Mouse (Mus musculus) neural tube, embryonic 15.5 days (tissue): ENCODE measurements at regions not wholly inside any gene's neighbourhood (a gene's known extent, or its start where the extent isn't known, plus 50 kb on each side); places are given as distances from the start of the nearest gene placed in this dataset.

Experiments
- ATAC-seq: fragments of 200-750 bp; cut with Nextera tagmentation; 2 replicates; pipeline ENCODE4 v1.8.0; 2017; ENCODE audit warnings: mild to moderate bottlenecking, moderate TSS enrichment, moderate library complexity; ENCODE audit not compliant: low FRiP score
- H3K27ac ChIP-seq: fragments of 300-500 bp; sonication (generic); replicated peaks from 2 replicates; pipeline ENCODE4 v1.5.1; 2015; ENCODE audit warnings: mild to moderate bottlenecking, inconsistent platforms
- H3K27me3 ChIP-seq: fragments of 300-500 bp; sonication (generic); replicated peaks from 2 replicates; pipeline ENCODE4 v1.6.1; 2015; ENCODE audit warnings: inconsistent platforms
- H3K36me3 ChIP-seq: fragments of 300-500 bp; sonication (generic); 2 replicates; pipeline ENCODE4 v1.6.1; 2015; ENCODE audit warnings: inconsistent platforms
- H3K4me1 ChIP-seq: fragments of 300-500 bp; sonication (generic); 2 replicates; pipeline ENCODE4 v1.6.1; 2015; ENCODE audit warnings: inconsistent platforms
- H3K4me2 ChIP-seq: fragments of 300-500 bp; sonication (generic); 2 replicates; pipeline ENCODE4 v1.6.1; 2015; ENCODE audit warnings: inconsistent platforms, mild to moderate bottlenecking, moderate library complexity
- H3K4me3 ChIP-seq: fragments of 300-500 bp; sonication (generic); replicated peaks from 2 replicates; pipeline ENCODE4 v1.5.1; 2015; ENCODE audit warnings: mild to moderate bottlenecking, inconsistent platforms
- H3K9ac ChIP-seq: fragments of 300-500 bp; sonication (generic); replicated peaks from 2 replicates; pipeline ENCODE4 v1.6.1; 2015; ENCODE audit warnings: mild to moderate bottlenecking, inconsistent platforms
- H3K9me3 ChIP-seq: fragments of 300-500 bp; sonication (generic); replicated peaks from 2 replicates; pipeline ENCODE4 v1.6.1; 2016; ENCODE audit warnings: inconsistent platforms
- WGBS: fragments of 180-500 bp; shearing (Covaris S2); methylation state at CpG from one replicate; pipeline ENCODE4 v1.1.7; 2015; ENCODE audit warnings: mixed read lengths; 5-methylcytosine and 5-hydroxymethylcytosine counted together

DNA sequence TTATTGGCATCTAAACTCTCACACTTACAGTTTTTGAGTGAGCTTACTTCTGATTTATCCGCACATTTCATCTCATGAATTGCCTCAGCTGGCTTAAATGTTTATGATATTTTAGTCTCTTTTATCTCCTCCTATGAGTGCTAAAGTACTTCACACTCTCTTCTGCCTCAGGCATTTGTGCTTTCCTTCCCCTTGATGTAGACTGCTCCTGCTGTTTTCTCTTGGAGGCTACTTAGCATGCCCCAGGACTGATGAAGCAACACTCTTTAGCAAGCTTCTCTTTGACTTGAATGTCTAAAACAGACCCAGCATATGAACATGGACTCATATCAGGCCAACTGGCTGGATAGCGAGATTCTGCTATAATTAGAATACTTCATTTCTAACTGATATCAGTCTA, 882.8 kb downstream of the Tecrl start:
- Histone ChIP-seq H3K4me2 (no peak overlapping the region), H3K27ac (no peak overlapping the region), H3K9ac (no peak overlapping the region), H3K9me3 (no peaks in the 10 kb centered on the region), H3K36me3 (no peaks in the 10 kb centered on the region), H3K4me3 (no peak overlapping the region), H3K27me3 (no peaks in the 10 kb centered on the region), H3K4me1 (no peaks in the 10 kb centered on the region)
- WGBS: 86% methylated on average over 2 of the region's 2 CpGs
- no peak for ATAC-seq

- H3K4me2 ChIP-seq: no peak overlapping the region
- no peak for ATAC-seq
- H3K4me1 ChIP-seq: no peaks in the 10 kb centered on the region
- WGBS: 100% methylated on average over 2 of the region's 2 CpGs
- no peak overlapping the region for H3K9ac ChIP-seq
- H3K27ac ChIP-seq: no peak overlapping the region
- H3K27me3 ChIP-seq: no peaks in the 10 kb centered on the region
- no peaks in the 10 kb centered on the region for H3K36me3 ChIP-seq
- no peaks in the 10 kb centered on the region for H3K9me3 ChIP-seq
- no peak overlapping the region for H3K4me3 ChIP-seq
Measured at GRCm38 (mm10) chr5:82464272-82464671, 890.7 kb downstream of the Tecrl start.

DNA sequence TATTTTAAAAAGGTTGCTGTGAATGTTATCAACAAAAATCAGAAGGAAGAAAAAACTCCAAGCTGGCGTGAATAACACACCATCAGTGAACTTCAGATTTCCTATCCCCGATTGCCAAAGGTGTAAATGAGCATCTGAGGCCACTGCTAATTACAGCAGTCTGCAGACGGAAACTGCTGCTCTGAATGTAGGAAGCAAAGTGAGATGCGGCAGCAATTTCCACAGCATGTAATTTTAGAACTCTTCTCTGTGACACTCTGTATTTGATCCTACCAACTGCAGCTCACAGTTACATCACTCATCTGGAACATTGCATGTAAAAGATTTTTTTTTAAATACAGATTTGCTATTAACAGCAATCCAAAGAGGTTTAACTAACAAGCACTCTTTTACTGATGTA, 913.7 kb downstream of the Tecrl start:
- Histone ChIP-seq H3K9me3 (no peaks in the 10 kb centered on the region), H3K27ac (no peak overlapping the region), H3K4me1 (no peaks in the 10 kb centered on the region), H3K9ac (no peak overlapping the region), H3K27me3 (no peaks in the 10 kb centered on the region), H3K4me3 (no peak overlapping the region), H3K4me2 (no peak overlapping the region), H3K36me3 (no peaks in the 10 kb centered on the region)
- ATAC-seq: no peak
- 67% methylated on average over 4 of the region's 4 CpGs for WGBS

DNA sequence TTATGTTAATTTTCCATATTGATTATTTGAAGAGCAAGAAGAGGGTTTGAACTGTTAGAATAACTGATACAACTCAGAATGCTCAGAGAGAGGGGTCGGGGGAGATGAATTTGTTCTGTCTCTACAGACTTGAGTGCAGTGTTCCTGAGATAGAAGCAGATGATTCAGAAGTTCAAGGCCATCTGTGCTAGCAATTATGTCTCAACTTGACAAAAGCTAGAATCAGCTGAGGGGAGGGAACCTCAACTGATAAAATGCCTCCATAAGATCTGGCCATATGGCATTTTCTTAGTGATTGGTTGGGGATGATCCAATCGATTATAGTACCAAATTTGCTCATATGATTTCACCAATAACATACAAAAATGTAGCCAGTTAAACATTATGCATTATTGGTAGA, 914.9 kb downstream of the Tecrl start:
- no peaks in the 10 kb centered on the region for H3K36me3 ChIP-seq
- H3K4me2 ChIP-seq: no peak overlapping the region
- no peaks in the 10 kb centered on the region for H3K27me3 ChIP-seq
- no peak overlapping the region for H3K4me3 ChIP-seq
- H3K9ac ChIP-seq: no peak overlapping the region
- H3K27ac ChIP-seq: no peak overlapping the region
- no peaks in the 10 kb centered on the region for H3K4me1 ChIP-seq
- H3K9me3 ChIP-seq: no peaks in the 10 kb centered on the region
- no peak for ATAC-seq
- WGBS: 81% methylated on average over 2 of the region's 2 CpGs

GRCm38 (mm10) chr5:82420396-82420795, 934.6 kb downstream of the Tecrl start:
- H3K36me3 ChIP-seq: no peaks in the 10 kb centered on the region
- no peaks in the 10 kb centered on the region for H3K9me3 ChIP-seq
- H3K27me3 ChIP-seq: no peaks in the 10 kb centered on the region
- H3K27ac ChIP-seq: no peak overlapping the region
- H3K4me3 ChIP-seq: no peak overlapping the region
- no peak overlapping the region for H3K9ac ChIP-seq
- no peak for ATAC-seq
- H3K4me1 ChIP-seq: no peaks in the 10 kb centered on the region
- H3K4me2 ChIP-seq: no peak overlapping the region

DNA sequence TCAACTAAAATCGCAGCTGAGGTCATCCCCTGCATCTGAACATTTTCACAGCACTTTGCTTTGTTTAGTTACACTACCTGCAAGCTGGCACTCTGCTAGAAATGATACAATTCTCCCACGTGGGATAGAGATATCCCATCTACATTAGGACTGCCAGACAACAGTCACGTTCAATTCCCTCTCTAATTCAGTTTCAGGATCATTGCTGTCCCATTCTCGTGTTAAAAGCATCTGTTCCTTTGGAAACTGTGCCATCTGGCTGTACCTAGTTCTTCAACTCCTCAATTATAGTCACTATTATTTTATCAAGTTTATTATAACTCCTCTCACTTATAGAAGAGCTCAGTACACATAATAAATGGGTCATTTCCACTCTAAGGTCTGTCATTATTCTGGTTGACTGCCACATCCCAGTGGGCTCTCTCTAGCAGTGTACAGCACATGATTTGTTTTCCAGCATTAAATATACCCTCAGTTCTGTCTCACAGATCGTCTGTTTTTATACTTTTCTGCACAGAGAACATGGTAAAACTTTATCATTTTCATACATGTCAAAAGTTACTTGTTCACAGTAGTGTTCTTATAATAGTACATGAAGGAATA, 958.3 kb downstream of the Tecrl start:
- Histone ChIP-seq H3K4me1 (no peaks in the 10 kb centered on the region), H3K4me2 (no peak overlapping the region), H3K4me3 (no peak overlapping the region), H3K9ac (no peak overlapping the region), H3K27me3 (no peaks in the 10 kb centered on the region), H3K27ac (no peak overlapping the region), H3K9me3 (no peaks in the 10 kb centered on the region), H3K36me3 (no peaks in the 10 kb centered on the region)
- 65% methylated on average over 5 of the region's 5 CpGs for WGBS
- ATAC-seq: no peak

- WGBS: 80% methylated on average over 3 of the region's 3 CpGs
- H3K9me3 ChIP-seq: no peaks in the 10 kb centered on the region
- no peak for ATAC-seq
Measured at GRCm38 (mm10) chr5:82361624-82362023, 993.4 kb downstream of the Tecrl start.

DNA sequence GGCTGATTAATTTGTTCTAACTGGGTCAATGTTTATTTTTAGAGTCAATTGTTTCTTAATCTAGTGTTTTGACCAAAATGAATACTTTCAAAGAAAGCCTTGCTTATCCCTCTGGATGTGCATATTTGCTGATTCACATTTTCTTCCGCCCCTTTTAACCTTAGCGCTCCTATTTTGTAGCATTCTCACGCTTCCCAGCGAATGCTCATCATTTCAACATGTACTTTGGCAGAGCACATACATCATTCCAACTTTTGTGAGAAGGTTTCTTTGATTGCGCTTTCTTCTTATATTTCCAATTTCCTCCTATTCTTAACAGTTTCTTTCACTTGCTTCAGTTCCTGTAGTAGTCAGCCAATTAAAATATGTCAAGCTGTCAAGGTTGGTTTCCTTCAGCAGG, 998.7 kb downstream of the Tecrl start:
- Histone ChIP-seq H3K36me3 (no peaks in the 10 kb centered on the region), H3K4me2 (no peak overlapping the region)
- ATAC-seq: no peak

More at GRCm38 (mm10) chr5:82361624-82362023, 993.4 kb downstream of the Tecrl start:
- Histone ChIP-seq H3K27ac (no peak overlapping the region), H3K4me1 (no peaks in the 10 kb centered on the region), H3K36me3 (no peaks in the 10 kb centered on the region), H3K27me3 (no peaks in the 10 kb centered on the region), H3K9ac (no peak overlapping the region), H3K4me2 (no peak overlapping the region), H3K4me3 (no peak overlapping the region)

GRCm38 (mm10) chr5:82351089-82351488, 1003.9 kb downstream of the Tecrl start:
- WGBS: 93% methylated on average over 2 of the region's 2 CpGs
- H3K9ac ChIP-seq: no peak overlapping the region
- no peaks in the 10 kb centered on the region for H3K36me3 ChIP-seq
- H3K4me3 ChIP-seq: no peak overlapping the region
- H3K4me1 ChIP-seq: 0 out of 2 replicates have a peak, but pooled peaks cover 6% of the 10 kb centered on the region
- no peak overlapping the region for H3K27ac ChIP-seq
- no peak overlapping the region for H3K4me2 ChIP-seq
- no peaks in the 10 kb centered on the region for H3K9me3 ChIP-seq
- H3K27me3 ChIP-seq: no peaks in the 10 kb centered on the region
- no peak for ATAC-seq

More for the DNA sequence above, 998.7 kb downstream of the Tecrl start:
- Histone ChIP-seq H3K9ac (no peak overlapping the region), H3K4me3 (no peak overlapping the region), H3K27me3 (no peaks in the 10 kb centered on the region), H3K4me1 (no peaks in the 10 kb centered on the region), H3K27ac (no peak overlapping the region), H3K9me3 (no peaks in the 10 kb centered on the region)
- WGBS: 90% methylated on average over 5 of the region's 5 CpGs

- 7% methylated on average over 7 of the region's 7 CpGs for whole genome bisulfite sequencing
- Histone ChIP-seq H3K36me3 (no peaks in the 10 kb centered on the region), H3K4me2 (no peak overlapping the region; the same call in 1 of the 2 replicates), H3K27me3 (no peaks in the 10 kb centered on the region), H3K27ac (no peak overlapping the region), H3K9ac (no peak overlapping the region), H3K4me3 (no peak overlapping the region), H3K9me3 (no peaks in the 10 kb centered on the region), H3K4me1 (0 out of 2 replicates have a peak, but pooled peaks cover 6% of the 10 kb centered on the region)
- peak; percentile 74; the same call in 1 of the 2 replicates for ATAC-seq
Measured at GRCm38 (mm10) chr5:82346672-82347071, 1008.3 kb downstream of the Tecrl start.

- 86% methylated on average over 4 of the region's 4 CpGs for WGBS
- Histone ChIP-seq H3K9ac (no peak overlapping the region), H3K27me3 (no peaks in the 10 kb centered on the region), H3K4me2 (no peak overlapping the region), H3K36me3 (no peaks in the 10 kb centered on the region), H3K4me3 (no peak overlapping the region), H3K9me3 (no peaks in the 10 kb centered on the region), H3K27ac (no peak overlapping the region), H3K4me1 (no peaks in the 10 kb centered on the region)
- no peak for ATAC-seq
Measured at GRCm38 (mm10) chr5:82324354-82324753, 1030.6 kb downstream of the Tecrl start.

DNA sequence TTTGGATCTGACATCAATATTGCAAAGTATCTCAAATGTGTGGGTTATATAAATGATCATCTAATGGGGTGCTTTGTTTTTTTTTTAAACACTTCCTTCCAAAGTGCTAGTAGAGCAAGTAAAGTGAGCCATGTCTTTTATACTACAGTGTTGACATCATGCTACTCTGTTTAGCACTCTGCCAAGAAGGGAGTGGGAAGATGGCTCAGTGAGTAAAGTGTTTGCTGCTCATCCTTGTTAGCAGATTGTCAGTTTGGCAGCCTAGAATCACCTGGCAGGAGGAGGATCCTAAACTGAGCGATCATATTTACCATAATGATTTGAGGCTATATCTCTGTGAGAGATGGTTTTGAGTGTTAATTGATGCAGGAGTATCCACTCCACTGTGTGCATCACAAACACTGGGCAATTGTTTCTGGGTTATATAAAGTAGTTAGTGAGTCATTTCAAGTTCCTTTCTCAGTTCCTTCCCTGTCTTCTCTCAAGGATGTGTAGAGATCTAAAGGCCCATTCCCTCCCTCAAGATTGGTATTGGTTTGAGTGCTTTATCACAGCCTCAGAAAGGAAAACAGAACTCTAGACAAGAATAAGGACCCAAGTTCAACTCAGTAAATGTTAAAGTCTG, 1035.2 kb downstream of the Tecrl start:
- no peak for ATAC-seq
- H3K27me3 ChIP-seq: no peaks in the 10 kb centered on the region
- no peak overlapping the region for H3K4me2 ChIP-seq
- H3K9me3 ChIP-seq: no peaks in the 10 kb centered on the region
- H3K4me3 ChIP-seq: no peak overlapping the region
- H3K27ac ChIP-seq: no peak overlapping the region
- H3K9ac ChIP-seq: no peak overlapping the region
- WGBS: 93% methylated on average over 1 of the region's 1 CpGs
- H3K4me1 ChIP-seq: no peaks in the 10 kb centered on the region
- H3K36me3 ChIP-seq: no peaks in the 10 kb centered on the region
